Mouse (Mus musculus) splenic B cell, adult 2 months (primary cell): Measurements from ENCODE around the gene Kif18a.

ENCODE experiments used
- DNase-seq: peaks from one replicate; pipeline ENCODE4 v3.0.0-alpha.2; 2011; ENCODE audit warnings: low read depth, low spot score
- H3K27me3 ChIP-seq: 2 replicates; pipeline ENCODE4 v1.6.1; 2012; ENCODE audit warnings: mild to moderate bottlenecking, low read length, moderate library complexity, mixed read lengths; ENCODE audit not compliant: control insufficient read depth, poor library complexity, insufficient read depth, severe bottlenecking
- H3K36me3 ChIP-seq: 2 replicates; pipeline ENCODE4 v1.6.1; 2012; ENCODE audit warnings: mild to moderate bottlenecking, low read length, moderate library complexity, mixed read lengths; ENCODE audit not compliant: control insufficient read depth, poor library complexity, insufficient read depth, severe bottlenecking

The Kif18a gene

GRCm38 (mm10) chr2:109311369-109311768, 30.8 kb downstream of the Kif18a start:
- Histone ChIP-seq H3K36me3 (no peaks in the 10 kb centered on the region), H3K27me3 (no peaks in the 10 kb centered on the region)
- no peak for DNase-seq

- DNase-seq, result peak; percentile 40
- no peaks in the 10 kb centered on the region for H3K36me3 ChIP-seq
Measured at GRCm38 (mm10) chr2:109331807-109332206, 51.3 kb downstream of the Kif18a start.

GRCm38 (mm10) chr2:109334237-109334636, 53.7 kb downstream of the Kif18a start:
- Histone ChIP-seq H3K36me3 (no peaks in the 10 kb centered on the region), H3K27me3 (no peaks in the 10 kb centered on the region)
- peak; percentile 61 for DNase-seq

More at GRCm38 (mm10) chr2:109331807-109332206, 51.3 kb downstream of the Kif18a start:
- H3K27me3 ChIP-seq, result no peaks in the 10 kb centered on the region

- no peaks in the 10 kb centered on the region for H3K36me3 ChIP-seq
Measured at GRCm38 (mm10) chr2:109335765-109336164, 55.2 kb downstream of the Kif18a start.

GRCm38 (mm10) chr2:109345386-109345785, 64.8 kb downstream of the Kif18a start:
- no peak for DNase-seq
- Histone ChIP-seq H3K36me3 (no peaks in the 10 kb centered on the region), H3K27me3 (no peaks in the 10 kb centered on the region)

More at GRCm38 (mm10) chr2:109335765-109336164, 55.2 kb downstream of the Kif18a start:
- H3K27me3 ChIP-seq, result no peaks in the 10 kb centered on the region
- peak; percentile 10 for DNase-seq

- Histone ChIP-seq H3K36me3 (no peaks in the 10 kb centered on the region), H3K27me3 (no peaks in the 10 kb centered on the region)
- DNase-seq, result no peak
Measured at GRCm38 (mm10) chr2:109348742-109349141, 68.2 kb downstream of the Kif18a start.

- DNase-seq, result no peak
- H3K36me3 ChIP-seq, result no peaks in the 10 kb centered on the region
- no peaks in the 10 kb centered on the region for H3K27me3 ChIP-seq
Measured at GRCm38 (mm10) chr2:109358456-109359141, 78.1 kb downstream of the Kif18a start.

GRCm38 (mm10) chr2:109365962-109366361, 85.4 kb downstream of the Kif18a start:
- Histone ChIP-seq H3K27me3 (no peaks in the 10 kb centered on the region), H3K36me3 (no peaks in the 10 kb centered on the region)
- DNase-seq, result peak; percentile 0

GRCm38 (mm10) chr2:109374881-109375280, 94.3 kb downstream of the Kif18a start:
- H3K36me3 ChIP-seq, result no peaks in the 10 kb centered on the region
- no peak for DNase-seq

GRCm38 (mm10) chr2:109384019-109384418, 103.5 kb downstream of the Kif18a start:
- no peaks in the 10 kb centered on the region for H3K36me3 ChIP-seq
- no peaks in the 10 kb centered on the region for H3K27me3 ChIP-seq
- DNase-seq, result no peak

More at GRCm38 (mm10) chr2:109374881-109375280, 94.3 kb downstream of the Kif18a start:
- H3K27me3 ChIP-seq, result no peaks in the 10 kb centered on the region

- DNase-seq, result no peak
- no peaks in the 10 kb centered on the region for H3K36me3 ChIP-seq
Measured at GRCm38 (mm10) chr2:109386211-109386610, 105.7 kb downstream of the Kif18a start.

GRCm38 (mm10) chr2:109388733-109389132, 108.2 kb downstream of the Kif18a start:
- Histone ChIP-seq H3K36me3 (no peaks in the 10 kb centered on the region), H3K27me3 (no peaks in the 10 kb centered on the region)
- no peak for DNase-seq

More at GRCm38 (mm10) chr2:109386211-109386610, 105.7 kb downstream of the Kif18a start:
- no peaks in the 10 kb centered on the region for H3K27me3 ChIP-seq

GRCm38 (mm10) chr2:109389977-109390376, 109.4 kb downstream of the Kif18a start:
- no peaks in the 10 kb centered on the region for H3K27me3 ChIP-seq
- H3K36me3 ChIP-seq, result no peaks in the 10 kb centered on the region
- no peak for DNase-seq
